Mouse (Mus musculus) embryonic facial prominence, embryonic 11.5 days (tissue): ENCODE data around the gene Cfap43. TPM values are rescaled to one million over a fixed set of nuclear protein-coding genes. Genes with fewer than 3 reads are reported as not detected.

Source experiments
- ATAC-seq: fragments of 200-750 bp; cut with Nextera tagmentation; replicated peaks from 2 replicates; pipeline ENCODE4 v1.8.0; 2017; ENCODE audit warnings: low read depth; ENCODE audit not compliant: insufficient number of reproducible peaks, low FRiP score, low TSS enrichment
- DNase-seq: peaks from one replicate; pipeline ENCODE4 v3.0.0-alpha.2; 2015; ENCODE audit warnings: low spot score
- H3K27ac ChIP-seq: fragments of 300-500 bp; sonication (generic); replicated peaks from 2 replicates; pipeline ENCODE4 v1.5.1; 2014; ENCODE audit warnings: mild to moderate bottlenecking, low read depth, low read length, control low read depth
- H3K27me3 ChIP-seq: fragments of 300-500 bp; sonication (generic); 2 replicates; pipeline ENCODE4 v1.6.1; 2014; ENCODE audit warnings: mild to moderate bottlenecking, low read length, moderate library complexity, mixed read lengths; ENCODE audit not compliant: control insufficient read depth, insufficient read depth
- H3K36me3 ChIP-seq: fragments of 300-500 bp; sonication (generic); replicated peaks from 2 replicates; pipeline ENCODE4 v1.6.1; 2014; ENCODE audit warnings: low read depth, mild to moderate bottlenecking, low read length, moderate library complexity, mixed read lengths; ENCODE audit not compliant: control insufficient read depth, insufficient read depth
- H3K4me1 ChIP-seq: fragments of 300-500 bp; sonication (generic); 2 replicates; pipeline ENCODE4 v1.6.1; 2014; ENCODE audit warnings: low read length, mixed read lengths; ENCODE audit not compliant: control insufficient read depth, insufficient read depth
- H3K4me2 ChIP-seq: fragments of 300-500 bp; sonication (generic); 2 replicates; pipeline ENCODE4 v1.6.1; 2014; ENCODE audit warnings: low read depth, mild to moderate bottlenecking, control low read depth, low read length, moderate library complexity
- H3K4me3 ChIP-seq: fragments of 300-500 bp; sonication (generic); 2 replicates; pipeline ENCODE4 v1.5.1; 2014; ENCODE audit warnings: low read depth, low read length, control low read depth
- H3K9ac ChIP-seq: fragments of 300-500 bp; sonication (generic); replicated peaks from 2 replicates; pipeline ENCODE4 v1.6.1; 2014; ENCODE audit warnings: mild to moderate bottlenecking, control low read depth, low read length
- H3K9me3 ChIP-seq: fragments of 300-500 bp; sonication (generic); replicated peaks from 2 replicates; pipeline ENCODE4 v1.6.1; 2016; ENCODE audit warnings: mild to moderate bottlenecking, low read length, inconsistent platforms, mixed read lengths; ENCODE audit not compliant: control insufficient read depth
- WGBS: fragments of 180-500 bp; shearing (Covaris S2); extraction: QIAGEN DNeasy Blood & Tissue Kit; methylation state at CpG from one replicate; pipeline ENCODE4 v1.1.7; 2014; 5-methylcytosine and 5-hydroxymethylcytosine counted together
- polyA plus RNA-seq: library from polyadenylated mRNA; unstranded; fragments of >200 nt; fragmentation: Nextera tagmentation; extraction: Ambion mirVana; gene quantifications from 2 replicates; pipeline ENCODE4 v1.2.1, GENCODE M21; 2014

Gene Cfap43
- polyA plus RNA-seq, 1 experiment from 2014 or later = not detected

- no peak overlapping the region for H3K9ac ChIP-seq
- H3K4me3 ChIP-seq = no peak overlapping the region
- H3K4me1 ChIP-seq = no peaks in the 10 kb centered on the region
- 79% methylated on average over 4 of the region's 4 CpGs for WGBS
- H3K4me2 ChIP-seq = no peak overlapping the region
- DNase-seq (no peak), ATAC-seq (no peak)
- H3K36me3 ChIP-seq = no peaks in the 10 kb centered on the region
- no peak overlapping the region for H3K27ac ChIP-seq
- H3K9me3 ChIP-seq = no peaks in the 10 kb centered on the region
- no peaks in the 10 kb centered on the region for H3K27me3 ChIP-seq
Observed at GRCm38 (mm10) chr19:47724903-47725302, 194.2 kb downstream of the Cfap43 start.

GRCm38 (mm10) chr19:47722471-47722870 lies 196.6 kb downstream of the Cfap43 start:
- Histone ChIP-seq H3K36me3 (no peaks in the 10 kb centered on the region), H3K27me3 (no peaks in the 10 kb centered on the region), H3K27ac (no peak overlapping the region), H3K4me1 (no peaks in the 10 kb centered on the region), H3K4me2 (no peak overlapping the region), H3K4me3 (no peak overlapping the region), H3K9me3 (no peaks in the 10 kb centered on the region), H3K9ac (no peak overlapping the region)
- no peak for DNase-seq
- no peak for ATAC-seq
- WGBS = 71% methylated on average over 6 of the region's 6 CpGs

- no peaks in the 10 kb centered on the region for H3K27me3 ChIP-seq
- no peak for DNase-seq
- no peak overlapping the region for H3K9ac ChIP-seq
- no peaks in the 10 kb centered on the region for H3K36me3 ChIP-seq
- 84% methylated on average over 3 of the region's 3 CpGs for WGBS
- no peak overlapping the region for H3K4me2 ChIP-seq
- ATAC-seq = no peak
- no peaks in the 10 kb centered on the region for H3K9me3 ChIP-seq
- no peaks in the 10 kb centered on the region for H3K4me1 ChIP-seq
- H3K27ac ChIP-seq = no peak overlapping the region
- H3K4me3 ChIP-seq = no peak overlapping the region
Observed at GRCm38 (mm10) chr19:47719147-47719546, 199.9 kb downstream of the Cfap43 start.

- Histone ChIP-seq H3K4me1 (no peaks in the 10 kb centered on the region), H3K36me3 (no peaks in the 10 kb centered on the region), H3K27ac (no peak overlapping the region), H3K4me2 (no peak overlapping the region), H3K9me3 (no peaks in the 10 kb centered on the region), H3K9ac (no peak overlapping the region), H3K4me3 (no peak overlapping the region), H3K27me3 (no peaks in the 10 kb centered on the region)
- WGBS = 62% methylated on average over 2 of the region's 2 CpGs
- ATAC-seq (no peak), DNase-seq (no peak)
Observed at GRCm38 (mm10) chr19:47716144-47716543, 202.9 kb downstream of the Cfap43 start.

GRCm38 (mm10) chr19:47713457-47713856 lies 205.6 kb downstream of the Cfap43 start:
- H3K36me3 ChIP-seq = no peaks in the 10 kb centered on the region
- ATAC-seq (no peak), DNase-seq (no peak)
- H3K9me3 ChIP-seq = no peaks in the 10 kb centered on the region
- no peak overlapping the region for H3K4me3 ChIP-seq
- no peak overlapping the region for H3K9ac ChIP-seq
- no peaks in the 10 kb centered on the region for H3K27me3 ChIP-seq
- H3K27ac ChIP-seq = no peak overlapping the region
- no peaks in the 10 kb centered on the region for H3K4me1 ChIP-seq
- no peak overlapping the region for H3K4me2 ChIP-seq
- WGBS = 85% methylated on average over 9 of the region's 9 CpGs

GRCm38 (mm10) chr19:47710376-47710775 lies 208.7 kb downstream of the Cfap43 start:
- Histone ChIP-seq H3K27me3 (no peaks in the 10 kb centered on the region), H3K36me3 (no peaks in the 10 kb centered on the region), H3K4me3 (no peak overlapping the region), H3K4me1 (no peaks in the 10 kb centered on the region), H3K27ac (no peak overlapping the region), H3K4me2 (no peak overlapping the region), H3K9ac (no peak overlapping the region), H3K9me3 (no peaks in the 10 kb centered on the region)
- DNase-seq (no peak), ATAC-seq (no peak)
- WGBS = 82% methylated on average over 4 of the region's 4 CpGs

GRCm38 (mm10) chr19:47705772-47706309 lies 213.2 kb downstream of the Cfap43 start:
- Histone ChIP-seq H3K27me3 (no peaks in the 10 kb centered on the region), H3K4me2 (no peak overlapping the region), H3K9me3 (no peaks in the 10 kb centered on the region), H3K36me3 (no peaks in the 10 kb centered on the region), H3K9ac (no peak overlapping the region), H3K4me1 (no peaks in the 10 kb centered on the region), H3K27ac (no peak overlapping the region), H3K4me3 (no peak overlapping the region)
- 93% methylated on average over 8 of the region's 8 CpGs for WGBS
- ATAC-seq = no peak
- no peak for DNase-seq

- ATAC-seq = no peak
- Histone ChIP-seq H3K36me3 (no peaks in the 10 kb centered on the region), H3K4me3 (no peak overlapping the region), H3K9ac (no peak overlapping the region), H3K4me1 (no peaks in the 10 kb centered on the region), H3K4me2 (no peak overlapping the region), H3K9me3 (no peaks in the 10 kb centered on the region), H3K27ac (no peak overlapping the region), H3K27me3 (no peaks in the 10 kb centered on the region)
- no peak for DNase-seq
- 70% methylated on average over 13 of the region's 13 CpGs for WGBS
Observed at GRCm38 (mm10) chr19:47705080-47705771, 213.9 kb downstream of the Cfap43 start.
